Comparison of ENCODE assay signal across 16 mouse cellular contexts in the genomic region with DNA sequence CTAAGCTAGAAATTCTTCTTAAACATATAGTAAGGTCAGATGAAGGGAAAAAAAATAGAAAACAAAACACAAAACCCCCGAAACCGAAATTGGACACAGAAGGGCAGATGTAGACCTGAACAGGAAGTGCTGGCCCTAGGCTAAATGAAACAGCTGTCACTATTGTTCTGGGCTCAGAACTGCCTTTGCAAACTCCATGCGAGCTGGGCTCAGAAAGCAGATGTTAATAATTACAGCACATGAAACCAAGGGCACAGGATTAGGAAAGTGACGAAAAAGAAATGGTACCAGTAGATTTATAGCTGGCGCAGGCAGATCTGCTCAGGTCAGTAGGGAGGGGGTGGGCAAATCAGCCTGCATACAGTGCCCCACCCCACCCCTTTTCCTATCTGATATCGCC. TPM values are rescaled to one million over a fixed set of nuclear protein-coding genes. Genes with fewer than 3 reads are reported as not detected.
DNase-seq lines count a peak whose midpoint lies in the region; ATAC-seq lines count a peak whose summit lies in the region.
"Had no signal": no experiment of that assay in that cellular context is flagged by ENCODE, and none has a peak within 500 bp of the region (broad histone marks: within the 10 kb centered on the region; RNA-seq: fewer than 3 reads in every experiment).

No protein-coding gene starts in this region.

- WGBS in midbrain, embryonic 11.5 days: 60% methylated on average over 6 of the region's 6 CpGs
- WGBS in midbrain, embryonic 15.5 days: 43% methylated on average over 6 of the region's 6 CpGs
- 38% methylated on average over 6 of the region's 6 CpGs for WGBS in forebrain, embryonic 13.5 days
- WGBS in neural tube, embryonic 13.5 days: 36% methylated on average over 6 of the region's 6 CpGs

- H3K4me3 ChIP-seq in midbrain, embryonic 11.5 days (ENCODE audit: low read depth, low read length): no peak overlapping the region
- no peak overlapping the region for H3K4me3 ChIP-seq in midbrain, embryonic 15.5 days
- H3K4me3 ChIP-seq in forebrain, embryonic 13.5 days: no peak overlapping the region
- H3K4me3 ChIP-seq in neural tube, embryonic 13.5 days: no peak overlapping the region

- peak; percentile 84 for DNase-seq in midbrain, embryonic 11.5 days (ENCODE audit: low spot score, missing footprints)
- peak; percentile 74 for DNase-seq in embryo, embryonic 11 days
- no peak for DNase-seq in cerebellum, postnatal 4 days (ENCODE audit: low spot score in 2 of 2)
- no peak for DNase-seq in heart, postnatal 36 days
- DNase-seq in thymus, postnatal 4 days: no peak
- DNase-seq: adrenal gland, adult 8-10 months; heart, postnatal 14 days; kidney, adult 8-10 months had no signal

- no peak for ATAC-seq in midbrain, embryonic 11.5 days (ENCODE audit: low FRiP score)
- ATAC-seq in midbrain, embryonic 15.5 days (replicated peaks): no peak
- ATAC-seq in forebrain, embryonic 13.5 days: peak; percentile 24; the same call in 1 of the 2 replicates
- ATAC-seq in neural tube, embryonic 13.5 days (ENCODE audit: low read depth): 0 out of 2 replicates have a peak, but pooled peaks have one; percentile 32

- intact Hi-C loops in heart, postnatal 36 days (cut with DNase I): no loop called here

- H3K4me1 ChIP-seq in midbrain, embryonic 11.5 days (ENCODE audit: control insufficient read depth, insufficient read depth, low read length): no peaks in the 10 kb centered on the region
- H3K4me1 ChIP-seq in midbrain, embryonic 15.5 days: no peaks in the 10 kb centered on the region; the same call in 1 of the 2 replicates
- peaks cover 23% of the 10 kb centered on the region for H3K4me1 ChIP-seq in forebrain, embryonic 13.5 days
- peaks cover 23% of the 10 kb centered on the region; the same call in 1 of the 2 replicates for H3K4me1 ChIP-seq in neural tube, embryonic 13.5 days (replicated peaks)

- H3K4me2 ChIP-seq in midbrain, embryonic 11.5 days: no peak overlapping the region
- no peak overlapping the region for H3K4me2 ChIP-seq in midbrain, embryonic 15.5 days
- no peak overlapping the region for H3K4me2 ChIP-seq in forebrain, embryonic 13.5 days
- H3K4me2 ChIP-seq in neural tube, embryonic 13.5 days: no peak overlapping the region

- no peak overlapping the region for H3K27ac ChIP-seq in midbrain, embryonic 11.5 days (ENCODE audit: low read depth, low read length)
- H3K27ac ChIP-seq in midbrain, embryonic 15.5 days: no peak overlapping the region
- H3K27ac ChIP-seq in forebrain, embryonic 13.5 days: no peak overlapping the region
- H3K27ac ChIP-seq in neural tube, embryonic 13.5 days (replicated peaks): no peak overlapping the region
- H3K27ac ChIP-seq: macrophage; stomach, postnatal 0 days had no signal

- no peaks in the 10 kb centered on the region for H3K36me3 ChIP-seq in midbrain, embryonic 11.5 days (ENCODE audit: control insufficient read depth, insufficient read depth, low read length)
- no peaks in the 10 kb centered on the region for H3K36me3 ChIP-seq in midbrain, embryonic 15.5 days (replicated peaks)
- peaks cover 10% of the 10 kb centered on the region for H3K36me3 ChIP-seq in forebrain, embryonic 13.5 days (ENCODE audit: poor library complexity, severe bottlenecking)
- H3K36me3 ChIP-seq in neural tube, embryonic 13.5 days: no peaks in the 10 kb centered on the region

- peaks cover 2% of the 10 kb centered on the region; the same call in 1 of the 2 replicates for H3K27me3 ChIP-seq in midbrain, embryonic 11.5 days (ENCODE audit: control insufficient read depth, insufficient read depth, low read length)
- H3K27me3 ChIP-seq in midbrain, embryonic 15.5 days (replicated peaks): no peaks in the 10 kb centered on the region
- peaks cover 16% of the 10 kb centered on the region; the same call in 1 of the 2 replicates for H3K27me3 ChIP-seq in forebrain, embryonic 13.5 days
- peaks cover 23% of the 10 kb centered on the region for H3K27me3 ChIP-seq in neural tube, embryonic 13.5 days

- H3K9me3 ChIP-seq in midbrain, embryonic 11.5 days (ENCODE audit: control insufficient read depth, low read length): peaks cover 3% of the 10 kb centered on the region; the same call in 1 of the 2 replicates
- H3K9me3 ChIP-seq in midbrain, embryonic 15.5 days: no peaks in the 10 kb centered on the region
- peaks cover 5% of the 10 kb centered on the region for H3K9me3 ChIP-seq in forebrain, embryonic 13.5 days (replicated peaks)
- peaks cover 7% of the 10 kb centered on the region; the same call in 1 of the 2 replicates for H3K9me3 ChIP-seq in neural tube, embryonic 13.5 days

- no peak overlapping the region for H3K9ac ChIP-seq in midbrain, embryonic 11.5 days (ENCODE audit: low read length)
- no peak overlapping the region for H3K9ac ChIP-seq in midbrain, embryonic 15.5 days
- no peak overlapping the region for H3K9ac ChIP-seq in forebrain, embryonic 13.5 days
- H3K9ac ChIP-seq in neural tube, embryonic 13.5 days: no peak overlapping the region

RNA-seq across cellular contexts. Expression of a gene that starts 34.5 kb away (rescaled TPM):
- 12.1 and 12.2 TPM in 2 replicates for polyA plus RNA-seq in midbrain, embryonic 11.5 days (2014; fragmentation: Nextera tagmentation; extraction: Ambion mirVana)
- polyA plus RNA-seq in midbrain, embryonic 15.5 days (2015; fragmentation: Nextera tagmentation; extraction: Ambion mirVana): 15.5 and 18.2 TPM in 2 replicates
- polyA plus RNA-seq in forebrain, embryonic 13.5 days (2015; fragmentation: Nextera tagmentation; extraction: Ambion mirVana): 29.8 and 37.3 TPM in 2 replicates
- polyA plus RNA-seq in neural tube, embryonic 13.5 days (2015; fragmentation: Nextera tagmentation; extraction: Ambion mirVana): 0.32 TPM in 1 of 2 replicates, not detected in the other
- not detected for total RNA-seq in heart, postnatal 36 days (2021)
- total RNA-seq: heart, adult 8-10 months; heart, postnatal 14 days had no signal
- polyA plus RNA-seq: liver, embryonic 16.5 days; macrophage; small intestine, adult 2 months had no signal

Comparison
In these comparisons a context has a peak if more than half of its experiments do, and no peak if none do; other contexts are left out.
1. ATAC-seq: peak in forebrain, embryonic 13.5 days (single experiment) and neural tube, embryonic 13.5 days (single experiment); none in midbrain, embryonic 11.5 days (single experiment) and midbrain, embryonic 15.5 days (single experiment).
2. DNase-seq: peak in midbrain, embryonic 11.5 days (single experiment) and embryo, embryonic 11 days (single experiment); none in cerebellum, postnatal 4 days (0 of 2), heart, postnatal 36 days (0 of 2) and thymus, postnatal 4 days (single experiment).